Mouse (Mus musculus): Measurements from ENCODE around the gene Arhgef10l. TPM values are rescaled to one million over a fixed set of nuclear protein-coding genes. Genes with fewer than 3 reads are reported as not detected.
"Not testable (repeated sequence)": the region's sequence is repeated elsewhere in the genome, so short reads cannot be mapped to it uniquely, and the experiment has no call there.

Arhgef10l gene
- polyA plus RNA-seq, 1 experiment from 2014 or later = 5.4 TPM

DNA sequence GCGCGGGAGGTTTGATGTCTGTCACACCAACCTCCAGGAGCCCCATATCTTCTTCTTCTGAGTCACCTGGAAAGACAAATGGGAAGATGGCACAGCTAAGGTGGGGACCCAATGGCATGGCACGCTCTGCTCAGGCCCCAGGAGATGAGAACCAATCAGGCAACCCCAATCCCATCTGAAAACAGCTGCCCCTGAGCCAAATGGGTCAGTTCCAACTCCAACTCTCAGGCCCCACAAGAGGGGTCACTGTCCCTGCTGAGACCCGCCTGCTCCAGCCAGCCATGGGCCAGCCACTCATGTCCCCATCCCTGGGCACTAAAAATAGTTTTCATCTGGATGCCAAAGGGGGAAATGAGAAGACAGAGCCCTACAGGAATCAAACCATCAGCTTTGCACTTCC lies 84.9 kb downstream of the Arhgef10l start:
- 94% methylated on average over 4 of the region's 4 CpGs for WGBS
- no peak for ATAC-seq
- H3K4me3 ChIP-seq (ENCODE audit: low read depth, low read length) = no peak overlapping the region

DNA sequence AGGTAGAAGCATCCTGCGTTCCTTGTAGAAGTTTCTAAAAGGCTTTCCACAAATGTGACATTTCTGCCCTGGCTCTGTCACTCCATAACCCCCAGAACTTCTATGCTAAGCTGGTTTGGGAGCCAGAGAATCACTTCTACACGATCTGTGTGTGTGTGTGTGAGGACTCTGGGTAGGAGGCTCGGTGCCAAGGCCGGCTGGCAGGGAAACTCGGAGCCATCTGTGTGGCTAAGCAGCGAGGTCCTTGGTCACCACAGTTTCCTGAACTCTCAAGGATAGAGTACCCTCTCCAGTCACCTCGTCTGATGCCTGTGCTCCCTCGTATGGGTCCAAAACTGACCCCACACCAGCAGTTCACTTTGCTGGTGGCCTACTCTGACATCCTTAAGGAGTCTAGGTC lies 86.2 kb downstream of the Arhgef10l start:
- Histone ChIP-seq H3K9ac (ENCODE audit: low read depth, low read length) (no peak overlapping the region), H3K4me1 (replicated peaks; ENCODE audit: control insufficient read depth, insufficient read depth, low read length) (no peaks in the 10 kb centered on the region), H3K9me3 (ENCODE audit: control insufficient read depth) (no peaks in the 10 kb centered on the region), H3K27ac (ENCODE audit: low read depth, low read length) (no peak overlapping the region), H3K36me3 (ENCODE audit: control insufficient read depth, insufficient read depth) (peaks cover 54% of the 10 kb centered on the region), H3K4me3 (ENCODE audit: low read depth, low read length) (no peak overlapping the region), H3K4me2 (replicated peaks; ENCODE audit: low read depth) (no peak overlapping the region), H3K27me3 (replicated peaks; ENCODE audit: control insufficient read depth, insufficient read depth, low read length) (no peaks in the 10 kb centered on the region)
- no peak for TF ChIP-seq CTCF (IDR thresholded peaks at IDR 0.05; ENCODE audit: low read depth)
- ATAC-seq = no peak
- 88% methylated on average over 8 of the region's 8 CpGs for WGBS

More for the DNA sequence above, 84.9 kb downstream of the Arhgef10l start:
- H3K4me1 ChIP-seq (replicated peaks; ENCODE audit: control insufficient read depth, insufficient read depth, low read length) = no peaks in the 10 kb centered on the region
- no peaks in the 10 kb centered on the region for H3K9me3 ChIP-seq (ENCODE audit: control insufficient read depth)
- no peaks in the 10 kb centered on the region for H3K27me3 ChIP-seq (replicated peaks; ENCODE audit: control insufficient read depth, insufficient read depth, low read length)
- no peak overlapping the region for H3K9ac ChIP-seq (ENCODE audit: low read depth, low read length)
- no peak overlapping the region for H3K4me2 ChIP-seq (replicated peaks; ENCODE audit: low read depth)
- no peak for TF ChIP-seq CTCF (IDR thresholded peaks at IDR 0.05; ENCODE audit: low read depth)
- no peak overlapping the region for H3K27ac ChIP-seq (ENCODE audit: low read depth, low read length)
- peaks cover 44% of the 10 kb centered on the region for H3K36me3 ChIP-seq (ENCODE audit: control insufficient read depth, insufficient read depth)

DNA sequence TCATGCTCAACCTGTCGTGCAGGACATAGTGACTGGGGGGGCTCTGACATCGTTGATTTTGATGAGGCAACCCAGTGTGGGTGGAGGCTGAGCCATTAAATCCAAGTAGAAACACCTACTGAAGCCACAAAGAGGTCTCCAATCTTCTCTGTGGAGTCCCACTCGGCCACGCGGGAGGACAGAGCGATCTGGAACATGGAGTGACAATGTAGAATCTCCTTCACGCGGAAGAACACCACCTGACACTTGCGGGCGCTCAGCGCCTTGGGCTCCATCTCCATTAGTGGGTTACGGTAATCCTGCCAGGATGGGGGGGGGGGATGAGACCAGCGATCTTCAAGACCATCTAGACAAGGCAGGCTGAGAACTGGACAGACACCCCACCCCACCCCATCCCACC lies 86.7 kb downstream of the Arhgef10l start:
- no peak for ATAC-seq
- Histone ChIP-seq H3K4me1 (replicated peaks; ENCODE audit: control insufficient read depth, insufficient read depth, low read length) (no peaks in the 10 kb centered on the region), H3K36me3 (ENCODE audit: control insufficient read depth, insufficient read depth) (peaks cover 54% of the 10 kb centered on the region), H3K4me2 (replicated peaks; ENCODE audit: low read depth) (no peak overlapping the region), H3K27me3 (replicated peaks; ENCODE audit: control insufficient read depth, insufficient read depth, low read length) (no peaks in the 10 kb centered on the region), H3K27ac (ENCODE audit: low read depth, low read length) (no peak overlapping the region), H3K4me3 (ENCODE audit: low read depth, low read length) (no peak overlapping the region), H3K9ac (ENCODE audit: low read depth, low read length) (no peak overlapping the region), H3K9me3 (ENCODE audit: control insufficient read depth) (no peaks in the 10 kb centered on the region)
- TF ChIP-seq CTCF (IDR thresholded peaks at IDR 0.05; ENCODE audit: low read depth) = no peak
- 94% methylated on average over 13 of the region's 13 CpGs for WGBS

DNA sequence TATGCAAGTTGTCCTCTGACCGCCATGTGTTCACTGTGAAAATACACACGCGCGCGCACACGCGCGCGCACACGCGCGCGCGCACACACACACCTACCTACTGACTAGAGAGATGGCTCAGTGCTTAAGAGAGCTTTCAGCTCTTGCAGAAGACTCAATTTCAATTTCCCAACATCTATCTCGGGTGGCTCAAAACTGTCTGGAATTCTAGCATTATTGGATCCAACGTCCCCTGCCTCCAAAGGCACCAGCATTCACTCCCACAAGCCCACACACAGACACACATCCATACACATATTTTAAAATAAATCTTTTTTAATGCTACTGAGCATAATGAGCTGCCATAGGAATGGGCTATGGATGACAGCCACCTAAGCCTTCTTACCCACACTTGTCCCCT lies 89.2 kb downstream of the Arhgef10l start:
- no peak overlapping the region for H3K4me3 ChIP-seq (ENCODE audit: low read depth, low read length)
- H3K4me2 ChIP-seq (replicated peaks; ENCODE audit: low read depth) = no peak overlapping the region
- no peak for TF ChIP-seq CTCF (IDR thresholded peaks at IDR 0.05; ENCODE audit: low read depth)
- ATAC-seq = no peak
- no peaks in the 10 kb centered on the region for H3K4me1 ChIP-seq (replicated peaks; ENCODE audit: control insufficient read depth, insufficient read depth, low read length)
- H3K27ac ChIP-seq (ENCODE audit: low read depth, low read length) = no peak overlapping the region
- H3K9ac ChIP-seq (ENCODE audit: low read depth, low read length) = no peak overlapping the region
- 96% methylated on average over 16 of the region's 16 CpGs for WGBS
- no peaks in the 10 kb centered on the region for H3K27me3 ChIP-seq (replicated peaks; ENCODE audit: control insufficient read depth, insufficient read depth, low read length)
- H3K9me3 ChIP-seq (ENCODE audit: control insufficient read depth) = no peaks in the 10 kb centered on the region
- H3K36me3 ChIP-seq (ENCODE audit: control insufficient read depth, insufficient read depth) = peaks cover 56% of the 10 kb centered on the region

DNA sequence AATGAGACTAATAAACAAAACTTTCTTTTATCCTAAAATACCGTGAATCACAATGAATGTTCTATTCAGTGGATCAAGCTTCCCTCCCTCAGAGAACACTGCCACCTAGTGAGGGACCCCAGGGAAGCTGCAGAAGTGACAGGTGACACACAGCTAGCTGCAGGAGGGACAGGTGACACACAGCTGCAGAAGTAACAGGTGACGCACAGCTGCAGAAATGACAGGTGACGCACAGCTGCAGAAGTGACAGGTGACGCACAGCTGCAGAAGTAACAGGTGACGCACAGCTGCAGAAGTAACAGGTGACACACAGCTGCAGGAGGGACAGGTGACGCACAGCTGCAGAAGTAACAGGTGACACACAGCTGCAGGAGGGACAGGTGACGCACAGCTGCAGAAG lies 90.9 kb downstream of the Arhgef10l start:
- not testable (repeated sequence) for H3K27ac ChIP-seq (ENCODE audit: low read depth, low read length); H3K4me1 ChIP-seq (replicated peaks; ENCODE audit: control insufficient read depth, insufficient read depth, low read length); H3K9ac ChIP-seq (ENCODE audit: low read depth, low read length); H3K27me3 ChIP-seq (replicated peaks; ENCODE audit: control insufficient read depth, insufficient read depth, low read length); ATAC-seq; H3K4me2 ChIP-seq (replicated peaks; ENCODE audit: low read depth); H3K9me3 ChIP-seq (ENCODE audit: control insufficient read depth); H3K4me3 ChIP-seq (ENCODE audit: low read depth, low read length)
- H3K36me3 ChIP-seq (ENCODE audit: control insufficient read depth, insufficient read depth) = peaks cover 49% of the 10 kb centered on the region
- peak; percentile 45 for TF ChIP-seq CTCF (IDR thresholded peaks at IDR 0.05; ENCODE audit: low read depth)
- 93% methylated on average over 7 of the region's 7 CpGs for WGBS

DNA sequence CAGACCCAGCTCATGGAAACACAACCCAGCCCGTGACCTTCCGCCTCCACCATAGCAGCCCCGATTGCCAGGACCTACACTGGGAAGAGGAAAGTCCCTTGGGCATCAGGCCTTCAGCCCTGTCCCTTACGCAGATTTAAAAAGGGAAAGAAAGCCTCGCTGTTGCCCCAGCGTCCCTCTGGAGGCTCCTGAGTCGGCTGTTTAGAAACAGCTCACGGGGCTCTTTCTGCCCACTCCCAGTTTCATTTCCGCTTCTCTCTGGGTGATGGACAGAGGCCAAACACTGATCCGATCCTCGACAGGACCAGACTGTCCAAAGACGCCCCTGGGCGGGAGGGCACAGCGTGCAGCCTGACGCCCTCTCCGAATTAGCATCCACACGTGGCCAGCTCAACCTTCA lies 93.4 kb downstream of the Arhgef10l start:
- no peak for TF ChIP-seq CTCF (IDR thresholded peaks at IDR 0.05; ENCODE audit: low read depth)
- H3K9ac ChIP-seq (ENCODE audit: low read depth, low read length) = no peak overlapping the region
- H3K4me1 ChIP-seq (replicated peaks; ENCODE audit: control insufficient read depth, insufficient read depth, low read length) = no peaks in the 10 kb centered on the region
- peaks cover 60% of the 10 kb centered on the region; the same call in 1 of the 2 replicates for H3K36me3 ChIP-seq (ENCODE audit: control insufficient read depth, insufficient read depth)
- no peaks in the 10 kb centered on the region for H3K27me3 ChIP-seq (replicated peaks; ENCODE audit: control insufficient read depth, insufficient read depth, low read length)
- WGBS = 88% methylated on average over 17 of the region's 17 CpGs
- H3K9me3 ChIP-seq (ENCODE audit: control insufficient read depth) = no peaks in the 10 kb centered on the region
- no peak overlapping the region for H3K4me3 ChIP-seq (ENCODE audit: low read depth, low read length)
- no peak overlapping the region for H3K27ac ChIP-seq (ENCODE audit: low read depth, low read length)
- H3K4me2 ChIP-seq (replicated peaks; ENCODE audit: low read depth) = no peak overlapping the region
- ATAC-seq = no peak

DNA sequence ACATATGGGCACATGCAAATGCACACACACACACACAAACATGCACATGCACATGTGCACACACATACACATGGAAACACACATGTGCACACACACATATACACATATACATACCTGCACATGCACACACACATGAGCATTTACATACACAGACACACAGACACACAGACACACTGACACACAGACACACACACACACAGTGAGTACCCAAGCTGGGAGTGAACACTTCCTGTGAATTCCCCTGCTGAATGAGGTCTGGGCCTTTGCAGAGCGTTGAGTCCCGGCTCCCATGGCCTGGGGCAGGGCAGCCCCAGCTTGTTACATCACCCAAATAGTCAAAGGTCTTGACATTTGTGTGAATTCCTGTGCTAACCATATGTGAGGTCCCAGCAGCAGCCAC lies 96.4 kb downstream of the Arhgef10l start:
- Histone ChIP-seq H3K4me2 (replicated peaks; ENCODE audit: low read depth) (no peak overlapping the region), H3K9me3 (ENCODE audit: control insufficient read depth) (no peaks in the 10 kb centered on the region), H3K4me1 (replicated peaks; ENCODE audit: control insufficient read depth, insufficient read depth, low read length) (no peaks in the 10 kb centered on the region), H3K9ac (ENCODE audit: low read depth, low read length) (no peak overlapping the region), H3K4me3 (ENCODE audit: low read depth, low read length) (no peak overlapping the region), H3K36me3 (ENCODE audit: control insufficient read depth, insufficient read depth) (peaks cover 55% of the 10 kb centered on the region), H3K27ac (ENCODE audit: low read depth, low read length) (no peak overlapping the region), H3K27me3 (replicated peaks; ENCODE audit: control insufficient read depth, insufficient read depth, low read length) (no peaks in the 10 kb centered on the region)
- ATAC-seq = no peak
- WGBS = 77% methylated on average over 2 of the region's 2 CpGs
- no peak for TF ChIP-seq CTCF (IDR thresholded peaks at IDR 0.05; ENCODE audit: low read depth)
